Comparison of ENCODE assay signal across 8 mouse cellular contexts in genomic region chr7:135715166-135715565, GRCm38 (mm10). TPM values are rescaled to one million over a fixed set of nuclear protein-coding genes. Genes with fewer than 3 reads are reported as not detected.
DNase-seq lines count a peak whose midpoint lies in the region; ATAC-seq and TF ChIP-seq lines count a peak whose summit lies in the region.

No protein-coding gene starts in this region.

- TF ChIP-seq CTCF in CH12.LX (conservative IDR thresholded peaks at IDR 0.05 in 1 of 2, IDR thresholded peaks at IDR 0.05 in 1 of 2; ENCODE audit: low read depth in 2 of 2, low read length in 2 of 2) = no peak
- TF ChIP-seq CTCF in forebrain, postnatal 0 days (IDR thresholded peaks at IDR 0.05; ENCODE audit: low read depth) = no peak

- in situ Hi-C loops in CH12.LX (cut with MboI; ENCODE audit: low pct_ligation_motif_present, low pct_unique_long_range_greater_than_20kb, low sequenced_read_pairs) = no loop called here

- ATAC-seq in forebrain, postnatal 0 days = no peak

- peaks cover 12% of the 10 kb centered on the region for H3K36me3 ChIP-seq in heart, embryonic 10.5 days
- H3K36me3 ChIP-seq in CH12.LX (replicated peaks in 1 of 2; ENCODE audit: control insufficient read depth in 1 of 2, insufficient read depth in 1 of 2, low read length in 1 of 2) = peaks cover 6 to 16% of the 10 kb centered on the region in 2 experiments
- no peaks in the 10 kb centered on the region for H3K36me3 ChIP-seq in forebrain, postnatal 0 days (ENCODE audit: insufficient read depth)
- peaks cover 28% of the 10 kb centered on the region for H3K36me3 ChIP-seq in midbrain, embryonic 10.5 days

- TF ChIP-seq EP300 in CH12.LX (IDR thresholded peaks at IDR 0.05; ENCODE audit: low read length) = no peak

- no peaks in the 10 kb centered on the region for H3K27me3 ChIP-seq in heart, embryonic 10.5 days (ENCODE audit: insufficient read depth, poor library complexity, severe bottlenecking)
- no peaks in the 10 kb centered on the region for H3K27me3 ChIP-seq in CH12.LX (replicated peaks)
- no peaks in the 10 kb centered on the region for H3K27me3 ChIP-seq in forebrain, postnatal 0 days (ENCODE audit: insufficient read depth, low read length)
- H3K27me3 ChIP-seq in midbrain, embryonic 10.5 days (ENCODE audit: low read depth, poor library complexity, severe bottlenecking) = no peaks in the 10 kb centered on the region; the same call in 1 of the 2 replicates

- peak overlapping the region; percentile 98 for H3K27ac ChIP-seq in heart, embryonic 10.5 days
- H3K27ac ChIP-seq in CH12.LX (ENCODE audit: insufficient read depth, low read depth) = peak overlapping the region; percentile 61
- no peak overlapping the region for H3K27ac ChIP-seq in forebrain, postnatal 0 days (ENCODE audit: low read depth, low read length)
- H3K27ac ChIP-seq in midbrain, embryonic 10.5 days (replicated peaks) = peak overlapping the region; percentile 99

- dilution Hi-C loops in CH12.LX (cut with MboI; ENCODE audit: extremely low pct_ligation_motif_present, extremely low pct_unique_long_range_greater_than_20kb, low sequenced_read_pairs) = no loop called here

- H3K9me3 ChIP-seq in heart, embryonic 10.5 days = no peaks in the 10 kb centered on the region
- H3K9me3 ChIP-seq in CH12.LX (replicated peaks; ENCODE audit: low read length) = no peaks in the 10 kb centered on the region
- no peaks in the 10 kb centered on the region for H3K9me3 ChIP-seq in forebrain, postnatal 0 days (ENCODE audit: low read length)
- H3K9me3 ChIP-seq in midbrain, embryonic 10.5 days (replicated peaks) = no peaks in the 10 kb centered on the region

- H3K4me2 ChIP-seq in CH12.LX (ENCODE audit: insufficient read depth, low read depth, poor library complexity, severe bottlenecking) = peak overlapping the region; percentile 24
- H3K4me2 ChIP-seq in forebrain, postnatal 0 days (ENCODE audit: low read depth) = peak overlapping the region; percentile 99

- TF ChIP-seq POLR2A in CH12.LX (IDR thresholded peaks at IDR 0.05; ENCODE audit: low read depth, low read length) = no peak

- H3K4me1 ChIP-seq in heart, embryonic 10.5 days = peaks cover 20% of the 10 kb centered on the region
- H3K4me1 ChIP-seq in CH12.LX (ENCODE audit: control insufficient read depth in 1 of 2, insufficient read depth in 2 of 2) = peaks cover 0 to 36% of the 10 kb centered on the region in 2 experiments; a peak in 3 of 4 replicates
- no peaks in the 10 kb centered on the region for H3K4me1 ChIP-seq in forebrain, postnatal 0 days (ENCODE audit: insufficient read depth)
- peaks cover 39% of the 10 kb centered on the region for H3K4me1 ChIP-seq in midbrain, embryonic 10.5 days

- intact Hi-C loops in heart, postnatal 36 days (cut with DNase I) = no loop called here

- 4% methylated on average over 7 of the region's 7 CpGs for WGBS in heart, embryonic 10.5 days
- WGBS in forebrain, postnatal 0 days = 3% methylated on average over 7 of the region's 7 CpGs
- WGBS in midbrain, embryonic 10.5 days = 11% methylated on average over 7 of the region's 7 CpGs

- H3K79me2 ChIP-seq in CH12.LX (replicated peaks; ENCODE audit: control insufficient read depth, extremely low read depth, insufficient read depth, poor library complexity, severe bottlenecking) = peaks cover 54% of the 10 kb centered on the region

- no peak for TF ChIP-seq RAD21 in CH12.LX (IDR thresholded peaks at IDR 0.05; ENCODE audit: low read depth, low read length)

- peak; percentile 38 for DNase-seq in heart, embryonic 10.5 days (ENCODE audit: low spot score)
- no peak for DNase-seq in heart, postnatal 36 days
- DNase-seq in CH12.LX (ENCODE audit: extremely low read depth) = no peak
- DNase-seq in forebrain, postnatal 0 days = no peak
- no peak for DNase-seq in midbrain, embryonic 10.5 days (ENCODE audit: low spot score)
- no peak for DNase-seq in right cerebral cortex, postnatal 4 days
- DNase-seq in urinary bladder, postnatal 4 days (ENCODE audit: low spot score in 2 of 2) = no peak
- no peak for DNase-seq in lung, postnatal 25 days (ENCODE audit: low spot score)

- H3K9ac ChIP-seq in CH12.LX (ENCODE audit: insufficient read depth, low read depth) = peak overlapping the region; percentile 80
- peak overlapping the region; percentile 37; the same call in 1 of the 2 replicates for H3K9ac ChIP-seq in forebrain, postnatal 0 days

- H3K4me3 ChIP-seq in heart, embryonic 10.5 days = peak overlapping the region; percentile 97
- H3K4me3 ChIP-seq in CH12.LX (replicated peaks in 1 of 3; ENCODE audit: low read depth in 2 of 3, low read length in 2 of 3, poor library complexity in 1 of 3) = peak overlapping the region; percentile 92 to 94 (median 93)
- H3K4me3 ChIP-seq in forebrain, postnatal 0 days (ENCODE audit: low read depth, low read length) = peak overlapping the region; percentile 58
- H3K4me3 ChIP-seq in midbrain, embryonic 10.5 days = peak overlapping the region; percentile 95

TF ChIP-seq in CH12.LX, 34 proteins besides CTCF, POLR2A, EP300 and RAD21:
- 0 out of 2 replicates have a peak, but pooled peaks have one; percentile 21 for TF ChIP-seq MAFK (IDR thresholded peaks at IDR 0.05; ENCODE audit: insufficient replicate concordance, low read length)
- no peak for TF ChIP-seq MEF2A (IDR thresholded peaks at IDR 0.05; ENCODE audit: borderline replicate concordance, low read depth, low read length)

RNA-seq across cellular contexts. Expression of gene Mki67, which starts 1.0 kb away (rescaled TPM):
- 36.1 and 41.1 TPM in 2 replicates for polyA plus RNA-seq in heart, embryonic 10.5 days (2016; fragmentation: Nextera tagmentation; extraction: Ambion mirVana)
- 1 to 10 TPM; 2.7 to 3.2 TPM for total RNA-seq in heart, postnatal 36 days (2021)
- total RNA-seq in CH12.LX (2012; rRNA removed) (73.1 and 86.7 TPM in 2 replicates), CH12.LX (2014; rRNA removed) (57.0 and 57.8 TPM in 2 replicates)
- 98.5 and 102 TPM in 2 replicates for polyA plus RNA-seq in CH12.LX (2012; ENCODE audit: insufficient read length, low read depth)
- total RNA-seq in forebrain, postnatal 0 days (2014; rRNA removed) = 9.2 and 15.8 TPM in 2 replicates
- 2.4 and 4.0 TPM in 2 replicates for polyA plus RNA-seq in forebrain, postnatal 0 days (2015; fragmentation: Nextera tagmentation; extraction: Ambion mirVana)
- 43.3 and 47.1 TPM in 2 replicates for polyA plus RNA-seq in midbrain, embryonic 10.5 days (2016; fragmentation: Nextera tagmentation; extraction: Ambion mirVana)
